ENCODE assay signal across 10 mouse cellular contexts in genomic region chr5:149642366-149642765, GRCm38 (mm10). TPM values are rescaled to one million over a fixed set of nuclear protein-coding genes. Genes with fewer than 3 reads are reported as not detected.
A peak's percentile ranks its signal among the peaks of the same experiment; 100 is the strongest.
DNase-seq lines count a peak whose midpoint lies in the region; ATAC-seq and TF ChIP-seq lines count a peak whose summit lies in the region.
"Had no signal": no experiment of that assay in that cellular context is flagged by ENCODE, and none has a peak within 500 bp of the region (broad histone marks: within the 10 kb centered on the region; RNA-seq: fewer than 3 reads in every experiment).

No protein-coding gene starts in this region.

- no peak overlapping the region for H3K4me2 ChIP-seq in kidney, postnatal 0 days (ENCODE audit: low read length)
- peak overlapping the region; percentile 37 for H3K4me2 ChIP-seq in liver, embryonic 12.5 days
- H3K4me2 ChIP-seq: embryonic facial prominence, embryonic 12.5 days had no signal

- 38% methylated on average over 6 of the region's 6 CpGs for WGBS in kidney, postnatal 0 days
- 28% methylated on average over 6 of the region's 6 CpGs for WGBS in kidney, adult 2 months
- 60% methylated on average over 6 of the region's 6 CpGs for WGBS in liver, embryonic 12.5 days (ENCODE audit: insufficient replicate concordance)

- no peak overlapping the region for H3K27ac ChIP-seq in kidney, postnatal 0 days
- H3K27ac ChIP-seq in kidney, adult 2 months (ENCODE audit: insufficient read depth, low read depth, low read length): no peak overlapping the region
- peak overlapping the region; percentile 34; the same call in 1 of the 2 replicates for H3K27ac ChIP-seq in liver, embryonic 12.5 days
- H3K27ac ChIP-seq: embryonic facial prominence, embryonic 12.5 days had no signal

- peak; percentile 75 for TF ChIP-seq CTCF in kidney, postnatal 0 days (IDR thresholded peaks at IDR 0.05; ENCODE audit: low read depth)
- no peak; the same call in 1 of the 2 replicates for TF ChIP-seq CTCF in kidney, adult 2 months (conservative IDR thresholded peaks at IDR 0.05; ENCODE audit: insufficient read depth, insufficient read length, low read depth, low read length)
- TF ChIP-seq CTCF in E14TG2a.4 (conservative IDR thresholded peaks at IDR 0.05; ENCODE audit: low read length): no peak; the same call in 1 of the 2 replicates
- peak; percentile 52; the same call in 1 of the 2 replicates for TF ChIP-seq CTCF in brain, embryonic 14.5 days (IDR thresholded peaks at IDR 0.05; ENCODE audit: borderline replicate concordance, extremely low read depth, insufficient read depth, insufficient read length)

- H3K9ac ChIP-seq in kidney, postnatal 0 days (ENCODE audit: low read depth, low read length): no peak overlapping the region
- H3K9ac ChIP-seq in liver, embryonic 12.5 days: no peak overlapping the region
- H3K9ac ChIP-seq: embryonic facial prominence, embryonic 12.5 days had no signal

- no peak for TF ChIP-seq POLR2A in kidney, adult 2 months (IDR thresholded peaks at IDR 0.05; ENCODE audit: low read depth, low read length)
- TF ChIP-seq POLR2A in brain, embryonic 14.5 days (IDR thresholded peaks at IDR 0.05; ENCODE audit: borderline replicate concordance, extremely low read depth, insufficient read depth, insufficient read length, poor library complexity, severe bottlenecking): no peak

- H3K4me1 ChIP-seq in kidney, postnatal 0 days (replicated peaks; ENCODE audit: insufficient read depth, low read length): no peaks in the 10 kb centered on the region
- no peaks in the 10 kb centered on the region for H3K4me1 ChIP-seq in kidney, adult 2 months (ENCODE audit: control insufficient read depth, insufficient read depth, low read length)
- H3K4me1 ChIP-seq in E14TG2a.4 (replicated peaks; ENCODE audit: low read depth, low read length): peaks cover 22% of the 10 kb centered on the region
- H3K4me1 ChIP-seq in liver, embryonic 12.5 days: peaks cover 50% of the 10 kb centered on the region
- H3K4me1 ChIP-seq: embryonic facial prominence, embryonic 12.5 days had no signal

- no peaks in the 10 kb centered on the region for H3K9me3 ChIP-seq in kidney, postnatal 0 days (replicated peaks; ENCODE audit: low read length)
- no peaks in the 10 kb centered on the region for H3K9me3 ChIP-seq in E14TG2a.4 (ENCODE audit: low read length)
- H3K9me3 ChIP-seq in liver, embryonic 12.5 days (replicated peaks): no peaks in the 10 kb centered on the region
- H3K9me3 ChIP-seq: embryonic facial prominence, embryonic 12.5 days had no signal

- H3K4me3 ChIP-seq in kidney, postnatal 0 days (replicated peaks; ENCODE audit: low read depth, low read length): no peak overlapping the region
- H3K4me3 ChIP-seq in kidney, adult 2 months (ENCODE audit: insufficient read depth, low read depth, low read length): no peak overlapping the region
- peak overlapping the region; percentile 74 for H3K4me3 ChIP-seq in E14TG2a.4 (replicated peaks; ENCODE audit: low read length)
- peak overlapping the region; percentile 20; the same call in 1 of the 2 replicates for H3K4me3 ChIP-seq in liver, embryonic 12.5 days
- H3K4me3 ChIP-seq: embryonic facial prominence, embryonic 12.5 days had no signal

- no peaks in the 10 kb centered on the region for H3K27me3 ChIP-seq in kidney, postnatal 0 days (ENCODE audit: insufficient read depth, low read length)
- H3K27me3 ChIP-seq in kidney, adult 2 months (replicated peaks; ENCODE audit: control insufficient read depth, insufficient read depth, low read length): no peaks in the 10 kb centered on the region
- H3K27me3 ChIP-seq in E14TG2a.4 (ENCODE audit: insufficient read depth, low read length): 0 out of 2 replicates have a peak, but pooled peaks cover under 1% of the 10 kb centered on the region
- H3K27me3 ChIP-seq in liver, embryonic 12.5 days (replicated peaks): no peaks in the 10 kb centered on the region
- H3K27me3 ChIP-seq: embryonic facial prominence, embryonic 12.5 days had no signal

- no peak for ATAC-seq in kidney, postnatal 0 days (replicated peaks; ENCODE audit: low FRiP score, low read depth)
- peak; percentile 57 for ATAC-seq in liver, embryonic 12.5 days
- ATAC-seq: activated CD4-positive, CD25-positive, alpha-beta regulatory T cell, adult 4 months had no signal

- H3K36me3 ChIP-seq in kidney, postnatal 0 days (ENCODE audit: insufficient read depth, low read length): no peaks in the 10 kb centered on the region
- H3K36me3 ChIP-seq in kidney, adult 2 months (ENCODE audit: control insufficient read depth, insufficient read depth, low read length): no peaks in the 10 kb centered on the region
- peaks cover 5% of the 10 kb centered on the region; the same call in 1 of the 2 replicates for H3K36me3 ChIP-seq in E14TG2a.4 (ENCODE audit: insufficient read depth, low read length)
- no peaks in the 10 kb centered on the region for H3K36me3 ChIP-seq in liver, embryonic 12.5 days
- H3K36me3 ChIP-seq: embryonic facial prominence, embryonic 12.5 days had no signal

- peak; percentile 57 for DNase-seq in kidney, postnatal 0 days (ENCODE audit: low spot score)
- no peak for DNase-seq in kidney, adult 2 months
- no peak for DNase-seq in brain, embryonic 14.5 days (ENCODE audit: low read depth)
- no peak for DNase-seq in ovary, adult 18-20 months (ENCODE audit: low spot score)
- DNase-seq in lung, postnatal 25 days (ENCODE audit: low spot score): no peak
- no peak for DNase-seq in urinary bladder, adult 2 months (ENCODE audit: low spot score)

RNA-seq across cellular contexts. Expression of gene Hsph1, which starts 6.2 kb away (rescaled TPM):
- polyA plus RNA-seq in kidney, postnatal 0 days (2015; fragmentation: Nextera tagmentation; extraction: Ambion mirVana): 25.0 and 27.4 TPM in 2 replicates
- polyA plus RNA-seq in kidney, adult 2 months (2012; rRNA removed): 21.7 and 24.0 TPM in 2 replicates
- 67.6 and 99.0 TPM in 2 replicates for polyA plus RNA-seq in brain, embryonic 14.5 days (2012; rRNA removed)
- 69.5 and 76.4 TPM in 2 replicates for polyA plus RNA-seq in liver, embryonic 12.5 days (2016; fragmentation: Nextera tagmentation; extraction: Ambion mirVana)
- 42.5 and 48.5 TPM in 2 replicates for polyA plus RNA-seq in urinary bladder, adult 2 months (2012; rRNA removed)

RNA-seq across cellular contexts. Expression of gene B3glct, which starts 35.7 kb away (rescaled TPM):
- polyA plus RNA-seq in kidney, postnatal 0 days (2015; fragmentation: Nextera tagmentation; extraction: Ambion mirVana): 15.4 and 16.3 TPM in 2 replicates
- polyA plus RNA-seq in kidney, adult 2 months (2012; rRNA removed): 6.4 TPM in 2 replicates
- polyA plus RNA-seq in brain, embryonic 14.5 days (2012; rRNA removed): 18.0 and 20.4 TPM in 2 replicates
- polyA plus RNA-seq in liver, embryonic 12.5 days (2016; fragmentation: Nextera tagmentation; extraction: Ambion mirVana): 7.5 and 8.4 TPM in 2 replicates
- polyA plus RNA-seq in urinary bladder, adult 2 months (2012; rRNA removed): 8.9 and 9.3 TPM in 2 replicates

Comparison
In these comparisons a context has a peak if more than half of its experiments do, and no peak if none do; other contexts are left out.
1. CTCF ChIP-seq: peak in kidney, postnatal 0 days (single experiment) and brain, embryonic 14.5 days (single experiment); none in kidney, adult 2 months (single experiment) and E14TG2a.4 (single experiment).
2. H3K4me3 ChIP-seq: peak in E14TG2a.4 (single experiment) and liver, embryonic 12.5 days (single experiment); none in kidney, postnatal 0 days (single experiment) and kidney, adult 2 months (single experiment).